Mouse (Mus musculus): ENCODE measurements around the gene Cdc37. TPM values are rescaled to one million over a fixed set of nuclear protein-coding genes. Genes with fewer than 3 reads are reported as not detected.

Cdc37 gene
- polyA plus RNA-seq, 1 experiment from 2014 or later = 213 TPM

- no peak overlapping the region for H3K4me3 ChIP-seq (replicated peaks; ENCODE audit: low read length)
- H3K4me1 ChIP-seq (replicated peaks; ENCODE audit: control insufficient read depth, insufficient read depth, low read length) = no peaks in the 10 kb centered on the region
- H3K36me3 ChIP-seq (ENCODE audit: control insufficient read depth, insufficient read depth) = no peaks in the 10 kb centered on the region; the same call in none of the 2 replicates
- H3K9me3 ChIP-seq (ENCODE audit: control insufficient read depth, low read length) = no peaks in the 10 kb centered on the region
- no peak overlapping the region for H3K9ac ChIP-seq (replicated peaks; ENCODE audit: low read depth, low read length)
- no peaks in the 10 kb centered on the region for H3K27me3 ChIP-seq (replicated peaks; ENCODE audit: control insufficient read depth, insufficient read depth, low read length)
- H3K4me2 ChIP-seq (ENCODE audit: low read length) = no peak overlapping the region
- 81% methylated on average over 6 of the region's 6 CpGs for WGBS
- no peak overlapping the region for H3K27ac ChIP-seq (ENCODE audit: low read length)
- ATAC-seq = no peak
Observed at GRCm38 (mm10) chr9:21117073-21117472, 32.7 kb downstream of the Cdc37 start.

DNA sequence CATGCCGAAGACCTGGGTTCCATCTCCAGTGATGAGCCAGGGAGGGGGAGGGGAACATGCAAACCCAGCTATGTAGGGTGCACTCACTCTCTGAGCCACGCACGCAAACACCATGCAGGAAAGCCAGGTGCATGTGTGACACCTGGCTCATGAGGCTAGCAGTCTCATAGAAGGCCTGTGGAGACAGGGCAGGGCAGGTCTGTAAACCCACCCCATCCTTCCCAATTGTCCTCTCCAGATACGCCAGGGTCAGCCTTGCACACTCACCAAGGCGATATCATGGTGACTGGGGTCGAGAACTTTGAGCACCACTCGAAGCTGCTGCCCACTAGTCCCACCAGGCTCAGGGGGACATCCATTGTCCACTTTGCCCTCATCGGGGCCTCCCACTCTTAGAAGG is 34.7 kb downstream of the Cdc37 start:
- Histone ChIP-seq H3K36me3 (ENCODE audit: control insufficient read depth, insufficient read depth) (no peaks in the 10 kb centered on the region; the same call in none of the 2 replicates), H3K4me1 (replicated peaks; ENCODE audit: control insufficient read depth, insufficient read depth, low read length) (no peaks in the 10 kb centered on the region), H3K4me2 (ENCODE audit: low read length) (no peak overlapping the region), H3K27ac (ENCODE audit: low read length) (no peak overlapping the region), H3K9ac (replicated peaks; ENCODE audit: low read depth, low read length) (no peak overlapping the region), H3K27me3 (replicated peaks; ENCODE audit: control insufficient read depth, insufficient read depth, low read length) (no peaks in the 10 kb centered on the region), H3K9me3 (ENCODE audit: control insufficient read depth, low read length) (no peaks in the 10 kb centered on the region), H3K4me3 (replicated peaks; ENCODE audit: low read length) (no peak overlapping the region)
- 91% methylated on average over 8 of the region's 8 CpGs for WGBS
- ATAC-seq = no peak

DNA sequence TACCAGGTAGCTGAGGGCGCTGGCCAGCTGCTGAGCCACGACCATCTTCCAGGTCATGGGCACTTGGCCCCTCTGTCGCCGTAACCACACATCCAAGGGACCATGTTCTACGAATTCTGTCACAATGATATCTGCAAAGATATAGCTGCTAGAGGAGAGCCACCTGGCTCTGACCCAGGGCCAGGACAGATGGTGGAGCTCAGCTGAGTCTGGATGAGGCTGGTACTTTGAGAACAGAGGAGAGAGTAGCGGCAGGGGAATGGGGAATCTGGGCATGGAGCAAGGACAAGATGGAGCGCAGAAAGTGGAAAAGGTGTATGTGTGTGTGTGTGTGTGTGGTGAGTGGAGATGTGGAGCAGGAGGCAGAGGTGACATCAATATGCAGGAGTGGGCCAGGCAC is 35.6 kb downstream of the Cdc37 start:
- H3K4me2 ChIP-seq (ENCODE audit: low read length) = no peak overlapping the region
- no peaks in the 10 kb centered on the region for H3K9me3 ChIP-seq (ENCODE audit: control insufficient read depth, low read length)
- H3K4me3 ChIP-seq (replicated peaks; ENCODE audit: low read length) = no peak overlapping the region
- H3K9ac ChIP-seq (replicated peaks; ENCODE audit: low read depth, low read length) = no peak overlapping the region
- no peaks in the 10 kb centered on the region for H3K4me1 ChIP-seq (replicated peaks; ENCODE audit: control insufficient read depth, insufficient read depth, low read length)
- ATAC-seq = no peak
- H3K36me3 ChIP-seq (ENCODE audit: control insufficient read depth, insufficient read depth) = no peaks in the 10 kb centered on the region; the same call in 1 of the 2 replicates
- H3K27me3 ChIP-seq (replicated peaks; ENCODE audit: control insufficient read depth, insufficient read depth, low read length) = no peaks in the 10 kb centered on the region
- H3K27ac ChIP-seq (ENCODE audit: low read length) = no peak overlapping the region
- WGBS = 87% methylated on average over 7 of the region's 7 CpGs

DNA sequence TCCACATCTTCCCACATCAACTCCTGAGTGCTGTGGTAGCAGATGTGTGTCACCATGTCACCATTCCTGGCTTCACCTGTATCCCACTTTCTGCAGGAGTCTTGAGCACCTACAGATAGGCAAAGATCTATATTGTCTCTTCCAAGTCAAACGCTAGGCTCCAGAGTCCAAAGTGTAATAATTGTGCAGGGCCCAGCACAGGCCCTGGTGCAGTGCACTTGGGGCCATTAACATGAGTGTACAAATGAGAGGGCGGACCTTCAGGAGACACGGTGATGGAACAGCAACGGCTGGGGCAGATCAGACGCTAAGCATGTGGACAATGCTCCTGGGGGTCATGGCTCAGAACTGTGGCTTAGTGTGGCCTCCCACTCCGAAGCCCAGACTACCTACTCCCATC is 36.0 kb downstream of the Cdc37 start:
- H3K4me3 ChIP-seq (replicated peaks; ENCODE audit: low read length) = no peak overlapping the region
- no peaks in the 10 kb centered on the region for H3K4me1 ChIP-seq (replicated peaks; ENCODE audit: control insufficient read depth, insufficient read depth, low read length)
- no peak overlapping the region for H3K4me2 ChIP-seq (ENCODE audit: low read length)
- H3K27ac ChIP-seq (ENCODE audit: low read length) = no peak overlapping the region
- ATAC-seq = no peak
- no peaks in the 10 kb centered on the region for H3K27me3 ChIP-seq (replicated peaks; ENCODE audit: control insufficient read depth, insufficient read depth, low read length)
- H3K36me3 ChIP-seq (ENCODE audit: control insufficient read depth, insufficient read depth) = no peaks in the 10 kb centered on the region; the same call in 1 of the 2 replicates
- WGBS = 88% methylated on average over 6 of the region's 6 CpGs
- H3K9ac ChIP-seq (replicated peaks; ENCODE audit: low read depth, low read length) = no peak overlapping the region
- H3K9me3 ChIP-seq (ENCODE audit: control insufficient read depth, low read length) = no peaks in the 10 kb centered on the region

- no peaks in the 10 kb centered on the region for H3K36me3 ChIP-seq (ENCODE audit: control insufficient read depth, insufficient read depth)
- ATAC-seq = no peak
- no peak overlapping the region for H3K9ac ChIP-seq (replicated peaks; ENCODE audit: low read depth, low read length)
- no peak overlapping the region for H3K4me2 ChIP-seq (ENCODE audit: low read length)
- no peaks in the 10 kb centered on the region for H3K27me3 ChIP-seq (replicated peaks; ENCODE audit: control insufficient read depth, insufficient read depth, low read length)
- no peaks in the 10 kb centered on the region for H3K4me1 ChIP-seq (replicated peaks; ENCODE audit: control insufficient read depth, insufficient read depth, low read length)
- no peak overlapping the region for H3K4me3 ChIP-seq (replicated peaks; ENCODE audit: low read length)
- H3K9me3 ChIP-seq (ENCODE audit: control insufficient read depth, low read length) = no peaks in the 10 kb centered on the region
- H3K27ac ChIP-seq (ENCODE audit: low read length) = no peak overlapping the region
- 41% methylated on average over 23 of the region's 23 CpGs for WGBS
Observed at GRCm38 (mm10) chr9:21107607-21108237, 42.1 kb downstream of the Cdc37 start.

DNA sequence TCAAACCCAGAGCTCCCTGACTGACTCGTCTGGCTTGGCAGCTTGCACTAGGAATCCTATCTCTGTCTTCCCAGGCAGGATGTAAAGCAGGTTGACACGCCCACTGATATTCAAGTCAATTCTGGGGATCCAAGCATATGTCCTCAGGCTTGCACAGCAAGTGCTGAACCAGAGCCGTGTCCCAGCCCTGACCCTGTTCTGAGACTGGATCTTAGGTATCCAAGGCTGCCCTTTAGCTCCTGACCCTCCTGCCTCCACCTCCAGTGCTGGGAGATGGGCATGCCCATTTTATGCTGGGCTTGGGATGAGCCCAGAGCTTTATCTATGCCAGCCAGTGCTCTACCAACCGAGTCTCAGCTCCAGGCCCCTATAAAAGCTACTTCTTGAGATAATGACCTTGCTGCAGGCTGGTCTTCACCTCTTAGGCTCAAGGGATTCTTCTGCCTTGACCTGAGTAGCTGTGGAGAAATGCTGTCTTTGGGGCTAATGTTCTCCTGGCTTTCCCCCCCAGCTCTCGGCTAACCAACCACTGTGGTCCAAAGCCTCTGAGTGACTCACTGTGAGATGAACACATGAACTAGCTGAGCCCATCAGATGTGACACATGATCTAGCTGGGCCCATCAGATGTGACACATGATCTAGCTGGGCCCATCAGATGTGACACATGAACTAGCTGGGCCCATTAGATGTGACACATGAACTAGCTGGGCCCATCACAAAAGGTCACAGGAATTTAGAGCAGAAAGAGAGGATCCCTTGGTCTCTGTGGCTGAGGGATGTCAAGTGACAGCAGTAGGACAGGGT is 43.8 kb downstream of the Cdc37 start:
- Histone ChIP-seq H3K9ac (replicated peaks; ENCODE audit: low read depth, low read length) (no peak overlapping the region), H3K4me3 (replicated peaks; ENCODE audit: low read length) (no peak overlapping the region), H3K36me3 (ENCODE audit: control insufficient read depth, insufficient read depth) (no peaks in the 10 kb centered on the region), H3K27me3 (replicated peaks; ENCODE audit: control insufficient read depth, insufficient read depth, low read length) (no peaks in the 10 kb centered on the region), H3K4me2 (ENCODE audit: low read length) (no peak overlapping the region), H3K9me3 (ENCODE audit: control insufficient read depth, low read length) (no peaks in the 10 kb centered on the region), H3K27ac (ENCODE audit: low read length) (no peak overlapping the region), H3K4me1 (replicated peaks; ENCODE audit: control insufficient read depth, insufficient read depth, low read length) (no peaks in the 10 kb centered on the region)
- 79% methylated on average over 5 of the region's 5 CpGs for WGBS
- ATAC-seq = no peak

GRCm38 (mm10) chr9:21104814-21105213 is 45.0 kb downstream of the Cdc37 start:
- Histone ChIP-seq H3K4me3 (replicated peaks; ENCODE audit: low read length) (no peak overlapping the region), H3K4me2 (ENCODE audit: low read length) (no peak overlapping the region), H3K27me3 (replicated peaks; ENCODE audit: control insufficient read depth, insufficient read depth, low read length) (no peaks in the 10 kb centered on the region), H3K9ac (replicated peaks; ENCODE audit: low read depth, low read length) (no peak overlapping the region), H3K36me3 (ENCODE audit: control insufficient read depth, insufficient read depth) (no peaks in the 10 kb centered on the region), H3K9me3 (ENCODE audit: control insufficient read depth, low read length) (no peaks in the 10 kb centered on the region), H3K27ac (ENCODE audit: low read length) (no peak overlapping the region), H3K4me1 (replicated peaks; ENCODE audit: control insufficient read depth, insufficient read depth, low read length) (no peaks in the 10 kb centered on the region)
- 84% methylated on average over 6 of the region's 6 CpGs for WGBS
- no peak for ATAC-seq

DNA sequence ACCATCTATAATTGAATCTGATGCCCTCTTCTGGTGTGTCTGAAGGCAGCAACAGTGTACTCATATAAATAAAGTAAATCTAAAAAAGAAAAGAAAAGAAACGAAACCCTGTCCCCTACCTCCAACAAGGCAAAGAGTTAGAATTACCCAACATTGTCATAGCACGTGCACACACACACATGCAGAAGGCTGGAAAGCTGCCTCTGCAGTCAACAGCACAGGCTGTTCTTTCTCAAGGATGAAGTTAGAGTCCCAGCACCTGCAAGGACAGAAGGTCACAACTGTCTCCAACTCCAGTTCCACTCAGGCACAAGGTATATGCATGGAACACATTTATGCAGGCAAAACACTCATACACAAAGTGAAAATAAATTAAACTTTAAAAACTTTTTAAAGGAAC is 47.7 kb downstream of the Cdc37 start:
- no peak for ATAC-seq
- H3K4me3 ChIP-seq (replicated peaks; ENCODE audit: low read length) = no peak overlapping the region
- H3K4me1 ChIP-seq (replicated peaks; ENCODE audit: control insufficient read depth, insufficient read depth, low read length) = no peaks in the 10 kb centered on the region
- no peaks in the 10 kb centered on the region for H3K36me3 ChIP-seq (ENCODE audit: control insufficient read depth, insufficient read depth)
- WGBS = 91% methylated on average over 2 of the region's 2 CpGs
- H3K27ac ChIP-seq (ENCODE audit: low read length) = no peak overlapping the region
- no peak overlapping the region for H3K4me2 ChIP-seq (ENCODE audit: low read length)
- no peak overlapping the region for H3K9ac ChIP-seq (replicated peaks; ENCODE audit: low read depth, low read length)
- no peaks in the 10 kb centered on the region for H3K9me3 ChIP-seq (ENCODE audit: control insufficient read depth, low read length)
- H3K27me3 ChIP-seq (replicated peaks; ENCODE audit: control insufficient read depth, insufficient read depth, low read length) = no peaks in the 10 kb centered on the region

GRCm38 (mm10) chr9:21100447-21101161 is 49.2 kb downstream of the Cdc37 start:
- Histone ChIP-seq H3K36me3 (ENCODE audit: control insufficient read depth, insufficient read depth) (no peaks in the 10 kb centered on the region), H3K27ac (ENCODE audit: low read length) (no peak overlapping the region), H3K9me3 (ENCODE audit: control insufficient read depth, low read length) (no peaks in the 10 kb centered on the region), H3K4me1 (replicated peaks; ENCODE audit: control insufficient read depth, insufficient read depth, low read length) (no peaks in the 10 kb centered on the region), H3K4me2 (ENCODE audit: low read length) (no peak overlapping the region), H3K27me3 (replicated peaks; ENCODE audit: control insufficient read depth, insufficient read depth, low read length) (no peaks in the 10 kb centered on the region), H3K9ac (replicated peaks; ENCODE audit: low read depth, low read length) (no peak overlapping the region), H3K4me3 (replicated peaks; ENCODE audit: low read length) (no peak overlapping the region)
- WGBS = 53% methylated on average over 15 of the region's 15 CpGs
- no peak for ATAC-seq

Measured in forebrain, embryonic 16.5 days (tissue).